Mouse (Mus musculus): Measurements from ENCODE around the gene Rabep2.

Rabep2 gene

DNA sequence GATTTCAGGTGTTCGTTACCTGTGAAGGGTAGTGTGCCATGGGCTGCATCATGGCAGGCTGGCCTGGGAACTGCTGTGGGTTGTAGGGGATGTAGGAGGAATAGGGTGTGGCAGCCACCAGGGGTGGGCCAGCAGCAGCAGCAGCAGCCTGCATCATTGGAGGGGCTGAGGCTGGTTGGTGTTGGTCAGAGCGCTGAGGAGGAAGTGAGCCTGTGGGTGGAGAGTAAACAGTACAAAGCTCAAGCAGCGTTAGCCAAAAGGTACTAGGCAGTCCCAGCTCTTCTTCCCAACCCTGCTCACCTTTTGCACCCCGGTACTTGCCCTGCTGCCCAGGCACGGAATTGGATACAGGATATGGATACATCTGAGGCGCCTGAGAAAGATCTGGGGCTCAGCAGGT is 65.6 kb downstream of the Rabep2 start:
- DNase-seq (ENCODE audit: low read depth), result no peak

DNA sequence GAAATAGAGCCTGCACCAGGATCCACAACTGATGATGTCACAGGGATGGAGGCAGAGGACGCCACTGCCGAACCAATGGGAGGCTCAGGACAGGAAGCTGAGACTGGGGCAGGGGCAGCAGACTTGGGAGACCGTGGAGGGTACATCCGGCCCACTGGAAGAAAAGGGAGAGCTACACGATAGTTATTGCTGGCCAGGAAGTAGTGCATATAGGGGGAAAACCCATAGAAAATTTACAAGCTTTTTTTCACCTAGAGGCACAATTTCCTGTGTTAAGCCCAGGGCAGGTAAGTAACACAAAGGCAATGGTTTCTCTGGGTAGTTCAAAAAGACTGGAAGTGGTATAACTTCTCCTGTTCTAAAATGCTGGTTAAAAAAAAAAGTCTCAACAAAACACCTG is 67.9 kb downstream of the Rabep2 start:
- DNase-seq (ENCODE audit: low read depth), result no peak

DNA sequence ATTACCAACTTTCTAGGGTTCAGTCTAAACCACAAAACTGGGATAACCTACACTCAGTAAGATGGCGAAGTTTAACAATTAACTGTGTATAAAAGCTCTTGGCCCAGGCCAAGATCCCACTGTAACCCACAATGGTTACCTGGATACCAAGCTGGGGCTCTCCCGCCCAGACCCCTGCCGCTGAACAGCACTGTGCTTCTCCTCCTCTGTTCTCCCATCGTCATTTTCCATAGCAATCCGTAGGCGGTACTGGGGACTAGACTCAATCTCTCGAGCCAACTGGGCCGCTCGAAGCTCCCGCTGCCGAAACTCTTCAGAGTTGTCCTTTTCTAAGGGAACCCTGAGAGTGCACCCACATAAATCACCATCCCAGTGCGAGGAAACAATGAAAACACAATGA is 69.4 kb downstream of the Rabep2 start:
- no peak for DNase-seq (ENCODE audit: low read depth)

Data from NIH3T3 (cell line).